Mouse (Mus musculus) B cell, adult 67 days (primary cell): ENCODE data around the gene Sugp1. TPM values are rescaled to one million over a fixed set of nuclear protein-coding genes. Genes with fewer than 3 reads are reported as not detected.

Experiments
- total RNA-seq, 2 experiments: library from RNA; stranded (reverse); gene quantifications; 4 replicates each; pipeline ENCODE4 v1.2.4; 2023

Sugp1 gene
- 10 to 100 TPM; 46.0 to 51.2 TPM for total RNA-seq

DNA sequence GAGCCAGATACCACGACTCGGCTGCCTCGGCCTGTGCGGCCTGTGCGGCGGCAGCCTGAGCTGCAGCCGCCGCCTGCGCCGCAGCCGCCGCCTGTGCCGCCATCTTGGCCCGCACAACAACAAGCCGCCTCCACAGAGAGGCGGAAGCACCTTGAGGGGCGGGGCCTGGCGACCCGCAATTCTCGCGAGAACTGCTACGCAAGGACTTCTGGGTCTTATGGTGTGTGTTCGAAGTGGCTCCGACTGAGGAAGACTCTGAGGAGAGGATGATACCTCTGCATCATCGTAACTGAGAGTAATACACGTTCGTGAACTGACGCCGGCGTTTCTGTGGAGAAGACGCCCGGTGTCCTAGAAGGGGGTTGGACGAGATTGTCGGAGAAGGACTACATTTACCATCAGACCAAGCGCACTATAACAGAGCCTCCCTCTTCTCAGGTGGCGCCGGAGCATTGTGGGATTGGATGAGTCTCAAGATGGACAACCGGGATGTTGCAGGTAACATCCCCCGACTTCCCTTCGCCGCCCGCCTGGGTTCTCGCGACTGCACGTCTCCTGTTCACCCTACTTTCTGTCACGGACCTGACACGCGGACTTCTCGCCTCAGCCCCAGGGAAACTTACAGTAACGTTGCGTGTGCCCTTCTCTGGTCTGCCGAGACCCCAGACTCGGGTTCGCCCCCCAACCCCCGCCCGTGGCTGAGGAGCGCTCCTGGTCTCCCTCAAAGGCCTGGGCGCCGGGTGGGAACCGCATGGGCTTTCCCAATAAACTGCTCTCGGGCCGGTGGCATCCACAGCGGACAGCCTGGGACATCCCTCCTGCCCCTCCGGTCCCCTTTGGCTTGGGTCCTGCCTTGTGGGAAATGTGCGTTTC is at the start of gene Sugp1, which contains the start of gene Mau2:
Sugp1 (plus strand) TSS at position 231 of the 873 bp plus-strand sequence.
Mau2 (minus strand) TSS at position 152 of the 873 bp plus-strand sequence.

GRCm38 (mm10) chr8:69995776-69996588 is 46.6 kb upstream of the Sugp1 start, which contains the start of gene Gatad2a:
Gene Gatad2a (minus strand): TSS chr8:69996384.

GRCm38 (mm10) chr8:70072441-70073069 is 29.9 kb downstream of the Sugp1 start, which contains the start of gene Tm6sf2:
Gene Tm6sf2 (plus strand): TSS chr8:70072924.

GRCm38 (mm10) chr8:70083285-70083684 is 40.7 kb downstream of the Sugp1 start, which contains the start of gene Hapln4:
Gene Hapln4 (plus strand): TSS chr8:70083457.

DNA sequence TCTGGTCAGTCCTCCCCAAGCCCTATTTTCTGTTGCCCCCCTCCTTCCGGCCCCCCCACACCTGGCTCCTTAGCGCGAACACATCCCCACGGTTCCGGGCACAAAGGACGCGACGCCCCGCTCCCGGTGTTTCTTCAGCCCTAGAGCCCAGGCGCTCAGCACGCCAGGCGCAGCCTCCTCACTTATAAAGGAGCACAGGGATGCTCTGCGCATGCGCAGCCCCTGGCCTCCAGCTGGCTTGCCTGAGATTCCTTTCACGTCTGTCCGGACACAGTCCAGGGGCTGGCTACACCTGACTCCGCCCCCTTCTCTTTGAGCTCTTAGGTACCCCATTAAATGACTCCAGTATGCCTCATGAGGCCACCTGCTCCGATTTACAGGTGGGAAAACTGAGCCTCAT is 78.1 kb downstream of the Sugp1 start, which contains the start of gene Ncan:
Ncan (minus strand) TSS at position 207 of the 400 bp plus-strand sequence.

Other genes with a start within 250 kb of the Sugp1 start
- gene Gmip, start 234.1 kb upstream of the Sugp1 start, total RNA-seq = 100 to 1,000 TPM; 440 to 460 TPM
- gene Lpar2, start 220.4 kb upstream of the Sugp1 start, total RNA-seq = 1 to 10 TPM; 9.3 to 9.9 TPM
- 1 to 10 TPM; 5.8 to 9.5 TPM for gene Pbx4, start 210.3 kb upstream of the Sugp1 start, total RNA-seq
- under 1 TPM in 1 of 2 experiments, not detected in 1; 0.15 TPM for gene Cilp2, start 155.1 kb upstream of the Sugp1 start, total RNA-seq
- gene Tssk6, start 140.6 kb upstream of the Sugp1 start, total RNA-seq = under 1 TPM; 0.42 to 0.96 TPM
- gene Ndufa13, start 140.3 kb upstream of the Sugp1 start, total RNA-seq = 10 to 100 TPM; 44.0 to 54.0 TPM
- not detected for gene Yjefn3, start 140.1 kb upstream of the Sugp1 start, total RNA-seq
- gene Gatad2a, start 46.4 kb upstream of the Sugp1 start, total RNA-seq = 10 to 100 TPM; 94.1 to 97.5 TPM
- gene Mau2, start 79 bp upstream of the Sugp1 start, total RNA-seq = 100 to 1,000 TPM; 132 to 142 TPM
- under 1 TPM; 0.38 to 0.80 TPM for gene Tm6sf2, start 30.1 kb downstream of the Sugp1 start, total RNA-seq
- gene Hapln4, start 40.6 kb downstream of the Sugp1 start, total RNA-seq = not detected
- gene Ncan, start 78.1 kb downstream of the Sugp1 start, total RNA-seq = under 1 TPM in 1 of 2 experiments, not detected in 1; 0.17 TPM
- 10 to 100 TPM; 29.9 to 33.8 TPM for gene Nr2c2ap, start 88.5 kb downstream of the Sugp1 start, total RNA-seq
- gene Rfxank, start 96.3 kb downstream of the Sugp1 start, total RNA-seq = 10 to 100 TPM; 35.2 to 37.1 TPM
- 10 to 100 TPM; 61.0 to 62.8 TPM for gene Borcs8, start 96.7 kb downstream of the Sugp1 start, total RNA-seq
- gene Mef2b, start 96.9 kb downstream of the Sugp1 start, total RNA-seq = 1 to 10 TPM; 2.8 to 3.5 TPM
- gene Tmem161a, start 129.5 kb downstream of the Sugp1 start, total RNA-seq = 10 to 100 TPM; 42.8 to 48.4 TPM
- 1 to 10 TPM; 8.1 to 9.4 TPM for gene Slc25a42, start 169.5 kb downstream of the Sugp1 start, total RNA-seq
- gene Sugp2, start 191.4 kb downstream of the Sugp1 start, total RNA-seq = 10 to 100 TPM; 95.5 to 95.6 TPM
- gene Armc6, start 191.7 kb downstream of the Sugp1 start, total RNA-seq = 10 to 100 TPM; 11.3 to 15.3 TPM
- 10 to 100 TPM in 1 of 2 experiments, 1 to 10 TPM in 1; 9.6 to 13.6 TPM for gene Homer3, start 240.0 kb downstream of the Sugp1 start, total RNA-seq